Mouse (Mus musculus) kidney, postnatal 36 days (tissue): Measurements from ENCODE around the gene 5031439G07Rik.
A peak's percentile ranks its signal among the peaks of the same experiment; 100 is the strongest.

Experiments
- DNase-seq, 2 experiments: peaks; one replicate each; pipeline ENCODE4 v3.0.0; 2021 to 2022; ENCODE audit warnings: mixed read lengths in 2 of 2

The 5031439G07Rik gene

DNA sequence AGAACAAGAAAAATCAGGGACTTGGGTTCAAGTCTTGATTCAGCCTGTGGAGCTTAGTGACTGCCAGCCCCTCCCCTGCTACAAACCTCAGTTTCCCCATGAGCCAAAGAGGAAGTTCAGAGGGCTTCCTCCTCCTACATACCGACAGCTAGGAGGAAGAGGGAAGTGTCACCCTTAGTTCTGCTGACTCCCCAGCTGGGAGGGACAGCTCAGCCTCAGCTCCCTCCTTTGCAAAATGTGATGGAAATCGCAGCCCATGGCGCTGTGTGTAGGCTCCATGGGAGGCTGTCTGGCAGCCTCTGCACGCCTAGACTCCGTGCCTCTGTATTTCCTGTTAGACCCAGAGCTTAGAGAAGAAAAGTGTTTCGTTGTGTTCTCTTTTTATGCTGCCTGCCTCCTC, 6.1 kb upstream of the 5031439G07Rik start:
- DNase-seq: no peak

DNA sequence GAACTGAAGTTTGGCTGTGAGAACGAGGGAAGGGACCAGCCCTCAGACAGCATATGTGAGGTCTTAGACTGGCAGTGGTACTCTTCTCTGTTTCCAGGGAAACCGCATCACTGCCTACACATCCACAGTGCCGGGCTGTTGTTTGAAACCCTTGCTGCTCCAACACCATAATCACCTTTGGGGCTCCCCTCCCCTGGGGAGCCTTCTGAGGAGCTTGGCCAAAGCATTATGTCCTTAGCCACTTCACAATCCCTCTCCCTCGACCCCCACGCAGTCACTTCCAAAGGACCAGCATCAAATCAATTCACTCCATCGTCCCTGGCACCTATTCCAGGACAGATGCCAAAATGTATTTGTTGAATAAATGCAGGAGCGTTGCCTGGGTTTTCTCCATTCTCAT, 1.4 kb upstream of the 5031439G07Rik start:
- no peak for DNase-seq

DNA sequence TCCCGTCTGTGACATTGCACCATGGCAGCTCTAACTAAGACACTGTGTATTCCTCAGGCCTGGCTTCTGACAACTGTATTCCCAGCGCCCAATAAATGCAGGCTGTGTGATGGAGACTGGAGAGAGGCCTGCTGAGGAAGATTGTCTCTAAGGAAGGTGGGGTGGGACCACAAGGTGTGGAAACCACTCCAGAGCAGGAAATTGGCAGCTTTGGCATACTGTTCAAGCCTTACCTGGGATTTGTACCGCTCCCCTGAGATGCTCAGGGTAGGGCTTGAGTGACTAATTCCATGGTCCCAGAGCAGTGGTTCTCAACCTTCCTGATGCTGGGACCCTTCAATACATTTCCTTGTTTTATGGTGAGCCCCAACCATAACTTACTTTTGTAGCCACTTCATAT, 747 bp upstream of the 5031439G07Rik start:
- DNase-seq: no peak

DNA sequence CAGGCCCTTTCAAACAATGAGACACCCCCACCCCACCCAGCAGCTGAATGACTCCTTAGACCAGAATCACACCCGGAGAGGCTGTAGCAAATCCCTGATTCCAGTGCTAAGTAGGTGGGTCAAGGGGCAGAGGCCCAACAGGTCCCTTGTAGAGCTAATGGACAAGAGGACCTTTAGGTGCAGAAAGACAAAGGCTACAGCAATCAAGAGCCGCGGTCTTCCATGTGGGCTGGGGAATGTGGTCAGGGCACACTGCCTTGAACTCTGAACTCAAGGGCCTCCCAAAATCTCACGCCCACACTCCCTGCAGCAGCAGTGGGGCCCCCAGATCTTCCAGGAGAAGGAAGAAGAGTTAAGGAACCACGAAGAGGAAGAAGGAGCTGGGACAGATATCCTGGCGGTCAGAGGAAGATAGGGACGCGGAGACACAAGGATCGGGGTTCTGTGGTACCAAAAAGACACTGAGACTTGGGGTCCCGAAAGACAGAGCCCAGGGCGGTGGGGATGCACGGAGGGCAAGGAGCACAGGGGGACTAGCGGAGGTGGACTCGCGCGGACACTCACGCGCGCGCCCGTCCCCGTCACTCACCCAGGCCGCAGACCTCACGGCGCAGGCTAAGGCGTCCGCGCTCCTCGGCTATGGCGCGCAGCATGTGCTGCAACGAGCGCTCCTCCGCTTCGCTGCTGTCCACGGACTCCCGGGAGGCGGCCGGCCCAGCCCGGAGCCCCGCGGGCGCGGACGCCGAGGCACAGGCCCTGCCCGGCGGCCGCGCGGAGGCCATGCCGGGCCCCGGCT, 1.1 kb downstream of the 5031439G07Rik start:
- DNase-seq: peak; percentile 33 to 63

DNA sequence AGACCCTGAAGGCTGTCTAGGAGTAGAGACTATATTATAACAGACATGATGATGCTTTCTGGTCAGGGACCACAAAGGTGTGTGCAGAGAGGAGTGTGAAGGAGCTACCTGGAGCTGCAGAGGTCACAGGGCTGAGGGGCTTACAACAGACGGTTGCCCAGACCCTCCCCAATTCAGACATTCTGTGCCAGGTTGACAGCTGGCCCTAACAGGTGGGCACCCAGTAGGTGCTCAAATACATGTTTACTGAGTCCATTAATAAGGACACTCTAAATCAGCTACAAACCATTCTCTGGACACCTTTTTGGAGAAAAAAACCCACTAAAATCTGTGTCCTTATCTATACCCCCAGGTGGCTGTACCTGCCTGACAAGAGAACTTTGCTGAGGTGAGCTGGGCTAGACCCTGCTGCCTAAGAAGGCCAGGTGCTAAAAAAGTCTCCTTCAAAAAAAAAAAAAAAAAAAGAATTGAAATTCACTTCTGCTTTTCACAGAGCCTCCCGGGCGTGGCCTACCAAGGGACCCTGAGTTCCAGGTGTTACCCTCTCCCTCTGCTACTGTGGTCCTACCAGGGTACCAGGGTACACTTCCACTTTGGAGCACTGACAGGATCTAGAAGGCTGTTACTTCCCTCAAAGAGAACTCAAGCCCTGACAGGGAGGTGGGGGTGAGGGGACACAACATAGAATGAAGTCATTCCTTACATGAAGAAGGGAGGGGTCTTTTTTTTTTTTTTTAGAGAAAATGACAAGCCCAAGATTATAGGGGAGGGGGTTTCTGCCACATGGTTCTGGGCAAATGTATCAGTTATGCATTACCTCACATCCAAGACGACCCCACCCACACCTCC, 2.0 kb downstream of the 5031439G07Rik start:
- DNase-seq: no peak

DNA sequence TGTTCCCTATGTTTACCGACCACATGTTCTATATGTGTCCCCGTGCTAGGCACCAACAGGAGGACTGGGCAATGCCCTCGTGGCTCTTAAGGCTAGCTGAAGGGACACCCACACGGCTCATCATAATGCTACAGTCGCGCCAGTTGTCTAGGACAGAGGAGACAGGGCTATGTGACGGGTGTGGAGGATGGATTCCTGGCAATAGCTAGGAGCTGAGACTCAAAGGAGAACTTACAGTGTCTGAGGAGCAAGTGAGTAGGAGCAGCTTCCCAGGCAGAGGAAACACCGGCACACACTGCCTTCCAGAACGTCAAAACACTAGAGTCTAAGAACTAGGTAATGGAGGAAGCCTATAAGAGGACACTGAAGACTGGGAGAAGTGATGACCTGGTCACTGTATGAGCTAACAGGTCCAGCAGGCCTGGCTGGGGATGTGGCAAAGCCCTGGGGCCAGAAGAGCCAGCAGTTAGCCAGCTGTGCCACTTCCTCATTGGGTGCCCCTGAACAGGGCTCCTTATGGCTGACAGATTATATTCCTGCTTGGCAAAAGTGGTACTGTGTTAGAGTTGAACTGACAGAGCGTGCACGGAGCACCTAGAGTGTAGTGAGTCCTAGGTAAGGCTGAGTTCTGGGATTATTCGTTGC, 2.7 kb downstream of the 5031439G07Rik start:
- DNase-seq: no peak

DNA sequence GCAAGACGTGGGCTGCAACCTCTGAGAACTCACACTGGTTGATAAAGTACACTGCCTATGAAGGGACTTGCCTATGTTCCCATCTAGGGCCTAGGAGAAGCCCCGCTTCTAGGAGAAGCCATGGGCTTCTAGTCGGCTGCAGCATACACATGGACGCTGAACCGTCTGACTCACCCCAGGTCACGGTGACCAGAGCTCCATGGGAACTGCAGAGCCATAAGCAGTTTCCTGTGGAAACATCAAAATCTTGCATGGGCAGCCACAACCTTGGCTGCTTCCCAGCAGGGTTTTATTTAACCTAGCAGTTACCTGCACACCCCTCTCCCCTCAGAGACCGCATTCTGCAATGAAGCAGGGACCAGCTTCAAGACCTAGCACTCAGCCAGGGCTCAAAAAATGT, 4.6 kb downstream of the 5031439G07Rik start:
- DNase-seq: no peak

DNA sequence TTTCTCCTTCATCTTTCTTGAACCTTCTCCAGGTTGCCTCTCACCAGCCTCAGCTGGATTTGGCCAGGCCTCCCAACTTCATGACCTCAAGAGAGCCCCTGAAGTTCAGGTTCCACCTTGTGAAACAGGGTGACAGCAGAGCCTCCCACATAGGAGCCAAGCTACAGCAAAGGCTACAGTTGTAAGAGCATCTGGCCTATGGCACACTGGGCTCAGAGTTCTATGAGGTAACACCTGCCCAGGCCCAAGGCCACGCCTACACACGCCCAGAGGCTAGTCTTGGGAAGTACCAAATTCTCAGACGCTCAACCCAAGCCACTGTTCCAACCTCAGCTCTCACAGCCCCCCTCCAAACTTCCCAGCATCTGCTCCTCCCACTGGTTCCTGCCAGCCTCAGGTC, 5.5 kb downstream of the 5031439G07Rik start:
- no peak for DNase-seq

DNA sequence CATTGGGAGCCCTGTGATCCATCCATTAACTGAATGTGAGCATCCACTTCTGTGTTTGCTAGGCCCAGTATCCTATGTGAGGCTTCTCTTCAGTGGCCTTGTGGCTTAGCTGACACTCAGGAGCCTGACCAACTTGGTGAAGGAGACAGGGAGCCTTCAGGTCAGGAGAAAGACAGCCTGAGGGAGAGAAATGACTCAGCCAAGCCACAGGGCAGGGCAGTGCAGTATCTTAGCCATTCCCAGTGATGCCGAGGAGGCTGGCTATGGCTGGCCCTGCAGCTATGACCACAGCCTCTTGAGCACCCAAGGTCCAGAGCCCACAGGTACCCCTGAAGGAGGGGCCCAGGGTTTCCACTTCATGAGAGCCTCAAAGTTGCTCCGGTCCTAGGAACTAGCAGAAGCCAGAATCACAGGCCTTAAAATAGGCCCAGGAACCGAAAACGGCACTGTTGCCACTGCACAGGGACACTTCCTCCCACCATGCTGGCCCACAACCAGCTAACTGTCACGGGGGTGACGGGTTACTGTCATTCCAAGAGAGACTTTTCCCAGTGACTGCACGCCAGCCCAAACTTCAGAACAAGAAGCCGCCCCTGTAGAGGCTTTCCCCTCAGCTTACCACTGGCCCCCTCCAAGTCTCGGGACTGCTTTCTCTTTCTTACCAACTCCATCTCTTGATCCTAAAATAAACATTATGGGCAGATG, 6.6 kb downstream of the 5031439G07Rik start:
- DNase-seq: peak in 1 of 2 experiments; percentile 38

DNA sequence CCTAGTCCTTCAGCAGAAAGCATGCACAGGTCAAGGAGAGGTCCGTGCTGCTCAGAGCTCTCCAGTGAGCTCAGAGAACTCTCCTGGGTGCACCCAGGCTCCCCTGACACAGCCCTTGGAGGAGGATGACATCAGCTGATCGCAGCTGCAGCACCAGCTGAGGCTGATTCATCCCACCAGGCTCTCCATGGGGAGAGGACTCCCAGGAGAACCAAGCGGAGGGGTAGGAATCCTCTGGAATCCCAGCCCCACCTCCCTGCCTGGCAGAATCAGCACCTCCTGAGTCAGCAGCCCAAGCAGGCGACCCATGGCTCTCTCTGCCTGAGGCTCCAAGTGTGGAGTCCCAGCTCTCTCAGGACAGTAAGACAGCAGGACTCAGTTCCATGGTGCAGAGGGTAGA, 12.6 kb downstream of the 5031439G07Rik start:
- DNase-seq: peak; percentile 49 to 60

DNA sequence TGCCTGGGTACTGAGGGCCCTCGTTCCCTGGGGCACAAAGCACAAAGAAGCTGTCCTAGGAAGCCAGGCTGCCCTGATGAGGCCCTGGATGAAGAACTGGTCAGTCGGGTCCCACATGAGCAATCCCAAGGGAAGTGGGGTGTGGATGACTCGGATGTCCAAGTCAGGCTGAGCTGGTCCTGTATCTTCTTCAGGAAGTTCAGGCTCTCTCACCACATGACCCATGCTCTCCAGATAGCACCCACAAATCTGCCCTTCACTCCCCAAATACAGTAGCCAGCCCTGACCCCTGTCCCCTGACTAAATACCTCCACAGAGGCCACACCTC, 14.8 kb downstream of the 5031439G07Rik start:
- no peak for DNase-seq

DNA sequence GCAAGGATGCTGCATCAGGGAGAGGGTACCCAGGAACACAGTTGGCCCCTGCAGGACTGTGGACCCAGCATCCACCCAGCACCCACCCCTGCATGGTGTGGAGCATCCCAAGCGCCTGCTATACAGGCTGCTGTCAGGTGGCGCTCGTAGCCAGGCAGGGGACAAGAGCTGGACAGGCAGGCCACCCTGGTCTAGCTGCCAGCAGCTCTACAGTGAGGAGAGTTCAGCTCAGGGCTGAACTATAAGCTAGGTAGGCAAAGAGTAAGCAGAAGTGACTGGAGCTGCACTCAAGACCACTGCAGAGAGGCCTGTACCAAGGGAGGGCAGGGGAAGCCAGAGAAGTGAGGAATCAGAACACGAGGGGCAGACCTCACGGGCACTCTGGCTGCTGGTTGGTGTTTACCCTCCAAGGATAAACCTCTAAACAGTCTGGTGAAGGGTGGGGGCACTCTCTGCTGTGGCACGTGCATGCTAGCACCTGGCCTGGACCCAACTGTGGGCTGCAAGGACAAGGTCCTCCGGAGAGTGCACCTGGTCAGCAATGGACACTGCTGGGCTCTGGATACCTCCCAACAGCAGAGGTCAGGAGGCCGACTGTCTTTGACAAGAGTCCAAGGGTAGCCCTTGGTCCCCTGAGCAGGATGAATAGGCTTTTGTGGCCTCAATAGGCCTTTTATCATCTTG, 15.3 kb downstream of the 5031439G07Rik start:
- DNase-seq: peak; percentile 85 to 90

DNA sequence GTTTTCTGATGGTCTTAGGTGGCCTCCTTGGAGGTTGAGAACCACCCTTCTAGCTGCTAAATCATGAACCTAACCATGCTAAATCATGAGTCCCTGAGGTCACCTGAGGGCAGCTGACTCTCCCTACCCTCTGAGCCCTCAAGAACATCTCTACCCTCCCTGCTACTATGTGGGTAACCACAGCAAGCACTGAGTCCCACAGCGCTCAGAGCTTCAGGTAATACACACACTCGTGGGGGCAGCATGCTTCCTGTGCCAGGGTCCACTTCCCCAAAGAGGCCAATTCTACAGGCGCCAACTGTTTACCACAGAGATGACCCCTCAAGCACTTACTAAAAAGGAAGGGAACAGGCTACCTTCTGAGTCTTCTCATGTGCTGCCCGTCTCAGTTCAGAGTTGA, 19.8 kb downstream of the 5031439G07Rik start:
- DNase-seq: no peak

DNA sequence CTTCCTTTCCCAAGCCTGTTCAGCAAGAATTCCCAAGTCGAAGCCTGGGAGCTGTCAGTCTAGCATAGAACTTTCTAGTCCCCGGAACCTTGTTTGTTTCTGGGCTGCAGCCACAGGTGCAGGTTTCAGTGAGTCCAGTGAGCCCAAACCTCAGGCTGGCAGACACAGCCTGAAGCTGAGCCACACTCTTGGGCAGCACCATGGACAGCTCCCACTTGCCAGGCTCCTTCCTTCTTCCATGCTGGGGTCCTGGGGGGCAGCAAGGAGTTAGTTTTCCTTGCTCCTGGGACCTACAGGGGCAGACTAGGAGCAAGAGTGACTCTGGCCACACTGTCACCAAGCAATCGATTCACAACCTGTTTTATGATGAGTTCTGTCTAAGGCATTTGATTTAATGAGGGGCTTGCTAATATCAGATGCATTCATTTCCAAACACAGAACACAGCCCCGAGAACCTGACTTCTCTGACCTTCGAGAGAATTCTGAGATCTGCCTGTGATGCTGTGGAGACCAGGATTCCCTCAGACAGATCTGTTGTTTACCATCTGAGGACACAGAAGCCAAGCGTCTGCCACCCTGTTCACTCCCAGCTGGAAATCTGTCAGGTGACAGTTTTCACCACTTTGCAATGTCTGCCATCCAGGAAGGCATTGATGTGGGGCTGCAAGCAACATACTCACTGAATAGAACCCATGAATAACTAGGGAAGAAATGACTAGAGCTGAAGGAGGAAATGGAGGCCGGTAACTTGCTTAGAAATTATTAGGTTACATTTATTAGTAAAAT, 22.6 kb downstream of the 5031439G07Rik start:
- DNase-seq: peak; percentile 25 to 84

DNA sequence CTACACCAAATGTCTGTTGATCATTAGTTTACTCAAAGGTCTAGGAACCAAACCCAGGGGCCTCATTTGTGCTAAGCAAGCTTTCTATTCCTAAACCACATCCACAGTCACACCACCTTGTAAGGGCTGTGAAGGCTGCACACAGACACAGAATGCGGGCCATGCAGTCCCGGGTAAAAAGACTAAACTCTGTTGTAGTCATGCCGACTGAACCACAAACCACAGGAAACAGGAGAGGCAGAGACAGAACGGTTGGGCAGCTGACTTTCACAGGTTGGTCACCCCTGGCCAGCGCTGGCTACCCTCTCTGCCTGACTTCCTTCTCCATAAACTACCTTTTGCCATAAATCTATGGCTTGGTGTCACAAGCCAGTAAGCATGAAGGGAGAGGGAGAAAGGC, 23.6 kb downstream of the 5031439G07Rik start:
- DNase-seq: no peak

DNA sequence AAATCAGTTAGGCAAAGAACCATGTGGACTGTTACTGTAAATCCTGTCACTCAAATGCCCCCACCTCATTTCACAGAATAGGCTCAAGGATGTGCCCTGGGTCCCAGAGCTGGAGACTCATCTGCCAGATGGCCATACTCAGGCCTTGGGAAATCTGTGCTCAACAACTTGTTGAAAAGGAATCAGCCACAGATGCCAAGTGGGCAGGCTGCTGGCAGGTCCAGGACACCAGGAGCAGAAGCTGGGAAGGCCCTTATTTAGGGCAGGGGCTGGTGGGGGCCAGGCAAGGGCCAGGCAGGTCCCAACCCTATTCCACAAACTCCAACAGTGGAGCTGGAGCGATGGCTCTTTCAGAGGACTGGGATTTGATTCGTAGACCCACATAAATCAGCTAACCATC, 25.8 kb downstream of the 5031439G07Rik start:
- no peak for DNase-seq

DNA sequence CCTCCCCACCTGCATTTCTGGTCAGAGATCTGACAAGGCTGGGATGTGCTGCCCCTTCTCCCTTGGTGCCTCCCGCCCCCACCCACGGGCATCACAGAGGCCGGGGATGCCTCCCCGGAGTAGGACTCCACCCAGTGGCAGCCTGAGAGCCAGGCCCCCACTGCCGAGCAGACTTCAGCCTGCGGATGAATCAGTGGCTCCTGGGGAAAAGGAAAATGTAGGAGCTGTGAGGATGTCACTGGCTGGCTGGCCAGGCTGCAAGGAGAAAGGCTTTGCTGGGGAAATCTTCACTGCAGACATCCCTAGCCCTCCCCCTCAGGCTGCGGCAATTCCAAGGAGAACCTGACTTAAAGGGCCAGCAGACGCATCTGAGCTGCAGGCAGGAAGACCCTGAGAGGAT, 27.7 kb downstream of the 5031439G07Rik start:
- DNase-seq: no peak

DNA sequence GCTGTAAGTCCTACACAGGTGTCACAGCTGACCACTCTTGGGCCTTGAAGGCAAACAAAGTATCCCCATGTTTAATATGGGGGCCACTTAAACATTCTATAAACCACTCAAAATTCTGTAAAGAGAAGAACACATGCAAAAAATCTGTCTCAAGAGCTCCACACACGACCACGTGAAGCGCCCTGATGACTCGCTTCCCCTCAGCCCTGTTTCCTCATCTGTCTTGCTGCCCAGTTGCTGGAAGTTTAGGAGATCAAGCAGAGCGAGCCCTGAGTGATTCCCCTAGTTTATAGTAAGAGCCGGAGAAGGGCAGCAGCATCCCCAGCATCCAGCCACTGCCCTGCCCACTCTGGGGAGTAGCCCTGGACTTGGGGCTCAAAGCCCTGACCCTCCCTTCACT, 28.5 kb downstream of the 5031439G07Rik start:
- DNase-seq: no peak

DNA sequence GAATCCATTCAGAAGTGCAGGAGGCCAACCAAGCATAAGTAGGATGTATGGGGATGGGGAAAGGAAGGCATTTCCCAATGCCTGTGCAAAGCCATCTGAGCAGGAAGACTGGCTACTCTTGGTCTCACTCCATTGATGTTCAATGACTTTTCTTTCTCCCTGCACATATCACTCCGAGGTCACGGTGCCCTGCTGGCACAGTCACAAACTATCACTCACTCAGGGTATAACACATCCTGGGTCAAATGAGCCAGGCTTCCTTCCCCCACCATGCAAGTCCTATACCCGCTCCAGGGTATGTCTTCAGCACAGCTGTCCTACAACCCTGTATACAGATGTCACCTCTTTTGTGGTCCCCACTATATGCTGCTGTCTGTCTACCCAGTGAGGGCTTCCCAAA, 30.0 kb downstream of the 5031439G07Rik start:
- no peak for DNase-seq

DNA sequence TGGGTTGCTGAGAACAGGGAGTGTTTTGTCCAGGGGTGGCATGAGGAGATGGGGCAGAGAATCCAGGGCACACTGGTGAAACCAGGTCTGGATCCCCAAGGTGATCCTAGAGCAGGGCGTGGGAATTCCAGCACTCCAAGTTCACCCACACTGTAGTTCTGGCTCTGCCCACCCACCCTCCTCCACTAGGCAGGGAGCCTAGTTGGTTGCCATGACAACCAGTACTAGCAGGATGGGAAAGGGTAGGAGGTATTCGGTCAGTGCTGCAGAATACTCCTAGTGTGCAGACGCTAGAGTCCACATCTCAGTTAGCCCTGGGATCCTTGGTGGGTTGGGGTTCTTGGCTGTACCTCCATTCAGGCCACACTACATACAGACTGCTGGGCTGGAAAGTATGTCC, 30.5 kb downstream of the 5031439G07Rik start:
- no peak for DNase-seq

DNA sequence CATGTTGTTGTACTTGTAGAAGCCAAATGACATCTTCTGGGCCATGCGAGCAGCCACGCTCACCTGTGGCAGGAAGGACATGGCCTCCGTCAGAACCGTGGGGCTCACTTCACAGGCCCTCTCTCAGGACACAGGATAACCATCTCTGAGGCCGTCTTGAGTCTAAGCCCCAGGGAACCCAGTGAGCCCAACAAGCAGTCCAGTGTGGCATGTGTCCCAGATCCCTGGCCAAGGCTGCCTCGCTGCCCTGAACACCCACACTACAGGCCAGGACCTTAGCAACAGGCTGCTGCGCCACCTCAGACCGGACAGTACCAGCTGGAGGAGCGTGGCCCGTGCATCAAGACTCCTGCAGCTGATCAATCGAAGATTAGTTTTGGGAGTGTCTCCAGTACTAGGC, 35.1 kb downstream of the 5031439G07Rik start:
- DNase-seq: no peak

DNA sequence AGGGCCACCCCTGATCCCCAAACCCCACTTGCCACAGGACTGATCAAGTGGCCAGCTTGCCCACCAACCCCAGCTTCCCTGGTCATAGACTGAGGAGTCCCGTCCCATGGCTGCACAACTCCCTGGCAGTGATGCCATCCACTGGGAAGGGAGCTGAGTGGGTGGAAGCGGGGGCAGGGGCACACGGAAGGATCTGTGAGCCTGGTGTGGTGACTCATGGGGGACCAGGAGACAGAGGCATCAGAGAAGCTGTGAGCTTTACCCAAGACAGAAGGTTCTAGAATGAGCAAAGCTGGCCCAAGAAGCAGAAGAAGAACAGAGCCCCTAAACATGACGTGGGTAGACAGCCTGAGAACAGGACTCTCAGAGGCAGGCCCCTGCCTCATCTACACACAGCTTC, 38.3 kb downstream of the 5031439G07Rik start:
- DNase-seq: no peak
